Mouse (Mus musculus) liver, adult 2 months (tissue): ENCODE measurements at regions not wholly inside any gene's neighbourhood (a gene's known extent, or its start where the extent isn't known, plus 50 kb on each side); places are given as distances from the start of the nearest gene placed in this dataset.
A peak's percentile ranks its signal among the peaks of the same experiment; 100 is the strongest.

Experiments
- DNase-seq: peaks from one replicate; pipeline ENCODE4 v3.0.0-alpha.2; 2011; ENCODE audit warnings: low read depth, low spot score; ENCODE audit errors: extremely low read depth
- H3K27ac ChIP-seq: fragments of 200-500 bp; replicated peaks from 2 replicates; pipeline ENCODE4 v1.5.1; 2012; ENCODE audit warnings: low read depth, mild to moderate bottlenecking, control low read depth, inconsistent platforms, low read length; ENCODE audit not compliant: insufficient read depth
- H3K27me3 ChIP-seq: fragments of 200-500 bp; 2 replicates; pipeline ENCODE4 v1.6.1; 2012; ENCODE audit warnings: mild to moderate bottlenecking, moderate library complexity, low read length, inconsistent platforms; ENCODE audit not compliant: control insufficient read depth, insufficient read depth
- H3K36me3 ChIP-seq: fragments of 200-500 bp; 2 replicates; pipeline ENCODE4 v1.6.1; 2012; ENCODE audit warnings: low read length, inconsistent platforms; ENCODE audit not compliant: control insufficient read depth, insufficient read depth
- H3K4me1 ChIP-seq: fragments of 200-500 bp; 2 replicates; pipeline ENCODE4 v1.6.1; 2011; ENCODE audit warnings: low read length; ENCODE audit not compliant: control insufficient read depth, insufficient read depth
- H3K4me3 ChIP-seq: fragments of 200-500 bp; 2 replicates; pipeline ENCODE4 v1.5.1; 2011; ENCODE audit warnings: low read depth, mild to moderate bottlenecking, control low read depth, low read length, moderate library complexity; ENCODE audit not compliant: insufficient read depth
- H3K79me2 ChIP-seq: fragments of 200-500 bp; 2 replicates; pipeline ENCODE4 v1.6.1; 2012; ENCODE audit warnings: inconsistent platforms, mild to moderate bottlenecking, low read length, moderate library complexity; ENCODE audit not compliant: control insufficient read depth, insufficient read depth
- H3K9ac ChIP-seq: fragments of 200-500 bp; 2 replicates; pipeline ENCODE4 v1.6.1; 2012; ENCODE audit warnings: low read depth, mild to moderate bottlenecking, control low read depth, inconsistent platforms, low read length
- CTCF ChIP-seq: fragments of 200-500 bp; IDR thresholded peaks from 2 replicates; pipeline ENCODE4 v1.5.1; 2011; ENCODE audit warnings: low read depth, low read length, control low read depth
- POLR2A ChIP-seq: fragments of 200-500 bp; IDR thresholded peaks from 2 replicates; pipeline ENCODE4 v1.6.1; 2011; ENCODE audit warnings: low read length, control low read depth; ENCODE audit not compliant: insufficient read depth; ENCODE audit errors: extremely low read depth
- WGBS: fragments of 180-500 bp; shearing (Covaris S2); methylation state at CpG from one replicate; pipeline ENCODE4 v1.1.7; 2018; 5-methylcytosine and 5-hydroxymethylcytosine counted together

- TF ChIP-seq CTCF, result no peak
- TF ChIP-seq POLR2A, result no peak
- WGBS, result 3% methylated on average over 11 of the region's 11 CpGs
- DNase-seq, result peak; percentile 88
- H3K79me2 ChIP-seq, result no peaks in the 10 kb centered on the region
- no peak overlapping the region for H3K4me3 ChIP-seq
- no peaks in the 10 kb centered on the region for H3K27me3 ChIP-seq
- H3K36me3 ChIP-seq, result no peaks in the 10 kb centered on the region
- no peak overlapping the region for H3K9ac ChIP-seq
- peak overlapping the region; percentile 8 for H3K27ac ChIP-seq
- H3K4me1 ChIP-seq, result peaks cover 8% of the 10 kb centered on the region
Observed at GRCm38 (mm10) chr6:67102541-67103134, 65.4 kb upstream of the Gadd45a start.

GRCm38 (mm10) chr6:67102014-67102413 is 64.8 kb upstream of the Gadd45a start:
- Histone ChIP-seq H3K27me3 (no peaks in the 10 kb centered on the region), H3K9ac (no peak overlapping the region), H3K4me1 (peaks cover 6% of the 10 kb centered on the region), H3K79me2 (no peaks in the 10 kb centered on the region), H3K27ac (no peak overlapping the region), H3K4me3 (no peak overlapping the region), H3K36me3 (no peaks in the 10 kb centered on the region)
- DNase-seq, result no peak
- TF ChIP-seq CTCF (no peak), POLR2A (no peak)
- 48% methylated on average over 4 of the region's 4 CpGs for WGBS

- DNase-seq, result no peak
- TF ChIP-seq POLR2A (no peak), CTCF (no peak)
- no peaks in the 10 kb centered on the region for H3K79me2 ChIP-seq
- H3K4me1 ChIP-seq, result 0 out of 2 replicates have a peak, but pooled peaks cover 3% of the 10 kb centered on the region
- no peak overlapping the region for H3K4me3 ChIP-seq
- 78% methylated on average over 3 of the region's 3 CpGs for WGBS
- no peak overlapping the region for H3K9ac ChIP-seq
- no peaks in the 10 kb centered on the region for H3K36me3 ChIP-seq
- H3K27ac ChIP-seq, result no peak overlapping the region
- no peaks in the 10 kb centered on the region for H3K27me3 ChIP-seq
Observed at GRCm38 (mm10) chr6:67094426-67094825, 57.2 kb upstream of the Gadd45a start.

- peaks cover 10% of the 10 kb centered on the region for H3K4me1 ChIP-seq
- H3K79me2 ChIP-seq, result no peaks in the 10 kb centered on the region
- H3K9ac ChIP-seq, result no peak overlapping the region
- no peak overlapping the region for H3K27ac ChIP-seq
- 56% methylated on average over 1 of the region's 1 CpGs for WGBS
- DNase-seq, result no peak
- H3K27me3 ChIP-seq, result no peaks in the 10 kb centered on the region
- no peaks in the 10 kb centered on the region for H3K36me3 ChIP-seq
- no peak overlapping the region for H3K4me3 ChIP-seq
- no peak for TF ChIP-seq POLR2A
- no peak for TF ChIP-seq CTCF
Observed at GRCm38 (mm10) chr6:67093128-67093527, 55.9 kb upstream of the Gadd45a start.

- peaks cover 10% of the 10 kb centered on the region for H3K4me1 ChIP-seq
- WGBS, result 91% methylated on average over 4 of the region's 4 CpGs
- DNase-seq, result no peak
- TF ChIP-seq CTCF (no peak), POLR2A (no peak)
- H3K36me3 ChIP-seq, result no peaks in the 10 kb centered on the region
- no peaks in the 10 kb centered on the region for H3K27me3 ChIP-seq
- H3K27ac ChIP-seq, result no peak overlapping the region
- H3K79me2 ChIP-seq, result no peaks in the 10 kb centered on the region
- no peak overlapping the region for H3K9ac ChIP-seq
- H3K4me3 ChIP-seq, result no peak overlapping the region
Observed at GRCm38 (mm10) chr6:67090150-67090549, 52.9 kb upstream of the Gadd45a start.

- peaks cover 10% of the 10 kb centered on the region for H3K4me1 ChIP-seq
- no peaks in the 10 kb centered on the region for H3K36me3 ChIP-seq
- H3K9ac ChIP-seq, result no peak overlapping the region
- no peak for TF ChIP-seq CTCF
- TF ChIP-seq POLR2A, result no peak
- peak; percentile 68 for DNase-seq
- no peaks in the 10 kb centered on the region for H3K27me3 ChIP-seq
- WGBS, result 28% methylated on average over 3 of the region's 3 CpGs
- H3K27ac ChIP-seq, result no peak overlapping the region
- no peaks in the 10 kb centered on the region for H3K79me2 ChIP-seq
- no peak overlapping the region for H3K4me3 ChIP-seq
Observed at GRCm38 (mm10) chr6:67089530-67090140, 52.4 kb upstream of the Gadd45a start.
